Mouse (Mus musculus) adrenal gland, postnatal 4 days (tissue): ENCODE measurements around the gene Pum1. TPM values are rescaled to one million over a fixed set of nuclear protein-coding genes. Genes with fewer than 3 reads are reported as not detected.

Source experiments
- DNase-seq, 2 experiments: peaks; one replicate each; pipeline ENCODE4 v3.0.0; 2021 to 2022; ENCODE audit warnings: low spot score in 2 of 2, mixed read lengths in 2 of 2
- total RNA-seq, 2 experiments: library from RNA; stranded (reverse); gene quantifications; 2 replicates each; pipeline ENCODE4 v1.2.3; 2021

Pum1 gene
- total RNA-seq, 2 experiments from 2014 or later = 98.7 to 109 TPM

DNA sequence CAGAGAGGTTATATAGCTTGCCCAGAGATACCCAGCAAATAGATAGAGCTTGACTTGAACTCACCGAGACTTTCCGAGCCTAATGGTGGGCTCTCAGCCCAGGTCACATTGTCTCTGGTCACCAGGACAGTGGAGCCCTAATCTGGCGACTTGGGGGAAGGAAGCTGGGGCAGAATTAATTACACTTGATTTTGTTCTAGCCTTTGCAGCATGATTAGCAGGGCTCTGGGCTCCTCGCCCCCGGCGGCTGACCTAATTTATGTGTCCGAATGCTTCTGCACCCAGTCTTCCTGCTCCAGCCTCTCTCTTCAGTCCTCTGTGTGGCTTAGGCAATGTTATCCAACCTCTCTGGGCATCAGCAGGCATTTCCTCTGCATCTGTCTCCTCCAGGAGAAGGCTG, 148.3 kb downstream of the Pum1 start:
- no peak for DNase-seq

DNA sequence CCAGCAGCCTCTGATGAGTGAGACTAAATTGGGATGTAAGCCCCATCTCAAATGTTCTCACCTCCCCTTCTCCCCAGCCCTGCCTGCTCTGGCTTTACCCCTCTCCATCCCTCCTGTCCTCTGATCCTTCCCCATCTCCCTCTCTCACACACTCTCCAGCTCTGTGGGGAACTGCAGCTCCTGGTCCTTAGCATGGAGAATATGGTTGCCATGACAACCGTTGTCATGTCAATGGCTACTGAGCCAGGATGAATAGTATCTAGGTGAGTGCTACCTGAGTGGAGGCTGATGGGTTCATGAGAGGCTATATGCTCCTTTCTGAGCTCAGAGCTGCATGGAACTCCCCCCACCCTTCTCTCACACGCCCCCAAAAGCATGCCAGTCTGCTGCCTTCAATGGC, 150.8 kb downstream of the Pum1 start:
- no peak for DNase-seq

DNA sequence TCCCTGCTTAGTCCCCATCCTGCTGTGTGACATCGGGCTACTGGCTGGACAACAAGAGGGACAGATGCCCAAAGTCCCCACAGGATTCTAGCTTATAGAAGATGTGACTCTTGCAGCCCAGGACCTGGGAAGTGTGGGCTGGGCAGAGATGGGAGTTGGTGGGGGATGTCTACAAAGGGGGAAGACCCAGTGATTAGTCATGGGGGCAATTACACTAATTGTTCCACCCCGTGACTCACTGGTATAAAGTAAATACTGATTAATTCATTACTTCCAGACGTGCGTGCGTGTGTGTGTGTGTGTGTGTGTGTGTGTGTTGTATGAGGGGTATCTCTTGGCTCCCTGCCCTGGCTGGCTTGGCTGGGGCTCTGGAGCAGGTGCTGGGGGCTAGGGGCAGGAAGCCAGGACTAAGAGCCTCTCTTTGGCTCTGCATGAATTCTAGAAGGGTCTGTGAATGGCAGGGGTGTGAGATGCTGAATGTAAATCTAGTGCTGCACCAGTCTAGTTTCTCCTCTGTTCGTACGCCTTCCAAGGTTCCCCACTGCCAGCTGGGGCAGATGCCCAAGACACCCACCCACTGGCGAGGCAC, 151.7 kb downstream of the Pum1 start:
- DNase-seq = no peak

DNA sequence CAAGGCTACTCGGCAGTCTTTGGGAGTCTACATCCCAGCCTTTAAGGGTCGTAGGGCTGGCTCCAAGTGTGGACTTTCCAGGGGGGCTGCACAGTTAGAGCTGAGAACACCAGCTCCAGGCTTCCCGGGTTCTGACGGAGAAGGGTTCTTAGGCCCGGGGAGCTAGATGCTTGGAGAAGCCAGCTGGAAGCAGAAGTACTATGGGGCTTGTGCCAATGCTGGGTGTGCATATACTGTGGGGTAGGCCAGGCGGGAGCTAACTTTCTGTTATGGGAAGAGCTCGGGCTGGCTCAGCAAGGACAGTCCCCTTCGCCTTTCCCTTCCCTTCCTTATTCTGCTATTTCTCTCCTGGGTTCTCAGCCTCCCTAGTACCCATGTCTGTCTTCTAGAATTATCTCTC, 152.7 kb downstream of the Pum1 start:
- no peak for DNase-seq

DNA sequence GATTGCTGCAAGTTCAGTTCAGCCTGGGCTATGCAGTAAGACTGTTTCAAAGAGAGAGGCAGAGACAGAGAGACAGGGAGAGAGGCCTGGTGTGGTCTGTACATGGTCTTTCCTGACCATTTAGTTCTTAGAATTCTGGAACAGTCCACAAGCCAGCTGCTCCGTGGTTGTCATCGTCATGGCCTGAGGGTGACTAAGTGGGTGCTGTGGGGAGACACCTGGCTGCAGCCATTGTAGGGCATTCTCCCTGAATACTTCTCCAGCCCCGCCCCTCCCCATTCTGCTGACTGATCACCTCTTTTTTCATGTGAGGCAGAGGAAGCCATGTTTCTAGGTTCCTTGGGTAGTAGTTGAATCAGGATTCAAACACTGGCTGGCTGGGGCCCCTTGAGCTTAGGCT, 156.7 kb downstream of the Pum1 start:
- DNase-seq = no peak

DNA sequence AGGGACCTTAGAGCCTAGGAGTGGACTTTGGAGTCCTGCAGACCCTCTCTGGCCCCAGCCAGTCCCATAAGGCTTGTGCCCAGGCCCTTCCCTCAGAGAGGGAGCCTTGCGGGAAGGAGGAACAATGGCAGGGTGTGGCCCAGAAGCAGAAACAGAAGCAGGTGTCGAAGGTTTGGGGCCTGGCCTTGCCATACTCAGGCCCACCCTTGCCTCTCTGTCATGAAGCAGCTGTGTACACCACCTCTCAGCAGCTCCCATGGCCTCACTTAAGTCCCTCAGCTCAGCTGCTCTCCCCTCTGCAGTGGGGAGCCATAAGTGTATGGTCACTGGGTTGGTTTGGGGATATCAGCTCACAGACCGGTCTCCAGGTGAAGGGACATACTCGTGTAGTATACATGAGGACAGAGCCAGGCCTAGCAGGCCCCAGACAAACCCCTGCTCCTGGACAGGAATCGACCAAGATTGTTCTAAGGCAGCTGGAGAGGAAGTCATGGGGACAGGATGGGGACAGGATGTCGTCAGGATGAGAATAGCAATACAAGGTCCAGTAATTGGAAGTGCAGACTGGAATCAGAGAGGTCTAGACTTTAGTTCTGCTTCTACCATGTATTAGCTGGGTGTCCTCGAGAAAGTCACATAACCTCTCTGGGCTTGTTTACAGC, 157.6 kb downstream of the Pum1 start:
- DNase-seq = no peak

DNA sequence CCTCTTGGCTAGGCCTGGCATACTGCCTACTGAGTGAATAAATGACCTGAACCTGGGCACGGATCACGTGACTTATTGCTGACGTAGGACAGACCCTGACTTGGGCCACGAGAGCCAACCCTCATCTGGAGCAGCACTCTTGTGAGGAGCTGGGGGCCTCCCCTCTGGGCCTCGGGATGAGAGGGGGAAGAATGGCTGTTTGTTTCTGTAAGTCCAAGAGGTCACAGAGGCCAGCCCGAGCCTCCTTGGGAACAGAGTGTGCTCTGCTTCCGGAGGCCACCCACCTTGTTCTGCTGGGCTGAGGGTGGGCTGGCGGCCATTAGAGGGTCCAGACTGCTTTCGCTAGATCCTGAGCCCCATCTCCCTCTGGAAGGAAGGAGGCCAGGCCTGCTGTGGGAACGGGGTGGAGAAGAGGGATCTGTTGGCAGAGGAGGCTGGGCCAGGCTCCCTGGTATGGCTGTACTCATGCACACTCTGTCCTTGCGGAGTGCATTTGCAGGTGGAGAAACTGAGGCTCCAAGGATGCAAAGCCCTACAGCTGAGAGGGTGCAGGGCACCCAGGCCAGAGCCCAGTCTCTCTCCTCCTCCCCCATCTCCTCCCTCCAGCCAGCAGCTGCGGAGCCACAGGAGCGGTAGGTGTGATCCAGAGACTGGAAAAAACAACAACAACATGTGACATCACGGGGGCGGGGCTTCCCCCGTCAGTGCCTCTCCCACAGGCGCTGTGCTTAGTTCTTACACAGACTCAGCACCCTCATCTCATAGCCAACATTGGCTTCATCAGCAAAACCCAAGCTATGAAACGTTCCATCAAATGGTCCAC, 165.9 kb downstream of the Pum1 start:
- DNase-seq = no peak

Other genes with a start within 250 kb of the Pum1 start
- gene Nkain1, start 89.1 kb upstream of the Pum1 start, total RNA-seq = 10 to 100 TPM in 1 of 2 experiments, 1 to 10 TPM in 1; 7.8 to 13.1 TPM
- gene Sdc3, start 129.2 kb downstream of the Pum1 start, total RNA-seq = 100 to 1,000 TPM; 230 to 243 TPM
- 10 to 100 TPM; 21.4 to 29.3 TPM for gene Laptm5, start 249.8 kb downstream of the Pum1 start, total RNA-seq